Mouse (Mus musculus) E14TG2a.4 (cell line): ENCODE data around the gene Kat5.

Experiments used
- CTCF ChIP-seq: conservative IDR thresholded peaks from 2 replicates; pipeline ENCODE4 v1.5.1; 2014; ENCODE audit warnings: low read length
- NANOG ChIP-seq: IDR thresholded peaks from 2 replicates; pipeline ENCODE4 v1.6.1; 2014; ENCODE audit warnings: borderline replicate concordance, low read length, mixed read lengths
- POU5F1 ChIP-seq: IDR thresholded peaks from 2 replicates; pipeline ENCODE4 v1.6.1; 2014; ENCODE audit warnings: low read length, borderline replicate concordance

DNA sequence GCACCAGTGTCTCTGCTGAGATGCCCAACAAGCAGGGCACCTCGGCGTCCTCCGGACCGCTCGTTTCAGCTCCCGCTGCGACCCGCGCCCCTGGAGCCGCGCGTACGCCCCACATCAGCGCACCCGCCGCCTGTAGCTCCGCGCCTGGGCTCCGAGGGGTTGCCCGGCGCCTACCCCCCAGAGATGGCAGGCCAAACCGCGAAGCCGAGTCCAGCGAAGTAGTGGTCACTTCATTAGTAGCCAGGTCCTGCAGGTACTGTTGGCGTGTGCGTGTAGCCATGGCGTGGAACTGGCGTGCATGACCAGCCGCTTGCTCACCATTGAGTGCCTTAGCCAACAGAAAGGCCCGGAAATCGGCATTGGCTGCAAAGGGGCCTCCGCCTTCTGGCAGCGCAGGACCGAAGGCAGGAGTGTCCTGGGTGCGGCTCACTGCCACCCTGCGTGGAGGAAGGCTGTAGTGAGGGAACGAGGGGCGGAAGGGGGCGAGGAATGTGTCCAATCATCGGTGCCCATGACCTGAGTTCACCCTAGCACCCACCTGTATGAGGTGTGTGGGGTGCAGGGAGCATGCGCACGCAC lies 44.8 kb upstream of the Kat5 start:
- TF ChIP-seq CTCF, result no peak
- no peak for TF ChIP-seq POU5F1
- no peak for TF ChIP-seq NANOG
